Mouse (Mus musculus) bone marrow, adult 2 months (tissue): Measurements from ENCODE around the gene Ppfia1. TPM values are rescaled to one million over a fixed set of nuclear protein-coding genes. Genes with fewer than 3 reads are reported as not detected.

Experiments used
- H3K27ac ChIP-seq: fragments of 200-500 bp; 2 replicates; pipeline ENCODE4 v1.5.1; 2012; ENCODE audit warnings: low read depth, mild to moderate bottlenecking, control low read depth, inconsistent platforms, low read length; ENCODE audit not compliant: control insufficient read depth, poor library complexity, insufficient read depth
- H3K4me1 ChIP-seq: fragments of 200-500 bp; 2 replicates; pipeline ENCODE4 v1.6.1; 2011; ENCODE audit warnings: low read length; ENCODE audit not compliant: control insufficient read depth, insufficient read depth
- H3K4me3 ChIP-seq: fragments of 200-500 bp; replicated peaks from 2 replicates; pipeline ENCODE3; 2011; ENCODE audit warnings: mild to moderate bottlenecking, low read depth, low read length, control low read depth; ENCODE audit not compliant: control insufficient read depth
- CTCF ChIP-seq: fragments of 200-500 bp; IDR thresholded peaks from 2 replicates; pipeline ENCODE4 v1.5.1; 2011; ENCODE audit warnings: low read length, control low read depth; ENCODE audit not compliant: control insufficient read depth, insufficient read depth
- POLR2A ChIP-seq: fragments of 200-500 bp; IDR thresholded peaks from 2 replicates; pipeline ENCODE4 v1.6.1; 2011; ENCODE audit warnings: low read depth, mild to moderate bottlenecking, control low read depth, low read length, borderline replicate concordance; ENCODE audit not compliant: control insufficient read depth
- WGBS: fragments of 180-500 bp; shearing (Covaris S2); methylation state at CpG from one replicate; pipeline ENCODE4 v1.1.7; 2018; 5-methylcytosine and 5-hydroxymethylcytosine counted together
- polyA plus RNA-seq: library from polyadenylated mRNA; stranded (reverse); fragments of >200 nt; gene quantifications from 2 replicates; pipeline ENCODE4 v1.2.4, GENCODE M21; 2011; ENCODE audit warnings: low replicate concordance; ENCODE audit not compliant: missing spikeins, insufficient read depth, insufficient read length

Gene Ppfia1
- polyA plus RNA-seq, 1 experiment: 32.8 TPM

- WGBS: 13% methylated on average over 1 of the region's 1 CpGs
- Histone ChIP-seq H3K4me3 (no peak overlapping the region), H3K4me1 (peaks cover 1% of the 10 kb centered on the region; the same call in 1 of the 2 replicates), H3K27ac (peak overlapping the region; percentile 34; the same call in 1 of the 2 replicates)
- TF ChIP-seq CTCF: no peak
- TF ChIP-seq POLR2A: no peak
Observed at GRCm38 (mm10) chr7:144492931-144493330, 60.6 kb downstream of the Ppfia1 start.

DNA sequence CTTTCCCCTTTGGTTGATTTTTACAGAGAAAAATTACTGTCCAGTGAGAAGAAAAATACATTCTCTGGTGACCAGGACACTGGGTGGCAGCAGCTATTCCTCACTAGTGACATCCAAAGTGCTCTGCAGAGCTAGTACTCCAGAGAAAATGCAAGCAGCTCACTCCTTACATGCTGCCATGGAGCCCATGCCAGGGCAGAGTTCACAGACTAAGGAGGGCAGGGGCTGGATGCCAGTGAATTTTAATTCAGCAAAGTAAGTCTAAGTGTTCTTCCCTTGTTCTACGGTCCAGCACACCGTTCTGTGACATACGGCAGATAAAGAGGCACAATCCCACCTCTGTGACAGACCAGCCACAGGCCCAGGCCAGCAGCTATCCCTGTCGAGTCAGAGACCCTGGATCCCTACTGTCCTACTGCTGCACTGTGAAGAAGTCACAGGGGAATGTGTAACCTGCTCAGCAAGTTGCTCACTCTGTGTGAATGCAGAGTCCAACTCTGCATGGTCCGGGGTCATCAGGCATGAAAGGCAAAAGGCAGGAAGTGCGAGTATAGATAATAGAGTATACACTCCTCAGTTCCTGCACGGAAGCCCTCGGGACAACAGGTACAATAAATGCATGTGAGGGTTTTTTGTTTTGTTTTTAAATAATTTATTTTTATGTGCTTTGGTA lies 63.2 kb downstream of the Ppfia1 start:
- Histone ChIP-seq H3K4me3 (no peak overlapping the region), H3K4me1 (peaks cover 1% of the 10 kb centered on the region; the same call in 1 of the 2 replicates), H3K27ac (no peak overlapping the region)
- 79% methylated on average over 8 of the region's 8 CpGs for WGBS
- TF ChIP-seq CTCF (no peak), POLR2A (no peak)

GRCm38 (mm10) chr7:144489067-144489774 lies 64.3 kb downstream of the Ppfia1 start:
- Histone ChIP-seq H3K27ac (no peak overlapping the region), H3K4me3 (no peak overlapping the region), H3K4me1 (peaks cover 1% of the 10 kb centered on the region; the same call in 1 of the 2 replicates)
- 20% methylated on average over 6 of the region's 6 CpGs for WGBS
- no peak for TF ChIP-seq CTCF
- TF ChIP-seq POLR2A: no peak

DNA sequence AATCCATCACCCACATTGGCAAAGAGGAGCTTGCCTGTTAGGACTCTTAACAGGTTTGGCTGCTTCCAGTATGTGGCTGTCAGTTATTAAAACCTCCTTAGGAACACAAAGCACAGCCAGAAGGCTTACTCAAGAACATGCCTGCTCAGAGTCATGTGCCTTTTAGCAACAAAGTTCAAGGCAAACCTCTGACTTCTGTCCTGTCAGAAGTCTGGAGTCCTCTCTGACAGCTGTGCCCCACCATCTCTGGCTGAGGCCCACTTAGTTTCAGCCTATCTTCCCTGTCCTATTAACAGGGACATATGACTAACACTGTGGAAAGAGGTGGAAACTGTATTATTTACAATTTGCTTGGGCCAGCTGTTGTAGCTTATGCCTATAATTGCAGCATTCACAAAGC lies 73.2 kb downstream of the Ppfia1 start:
- Histone ChIP-seq H3K27ac (no peak overlapping the region), H3K4me3 (no peak overlapping the region), H3K4me1 (no peaks in the 10 kb centered on the region)
- TF ChIP-seq POLR2A: no peak
- TF ChIP-seq CTCF: no peak

- WGBS: 90% methylated on average over 1 of the region's 1 CpGs
- no peak for TF ChIP-seq POLR2A
- no peak for TF ChIP-seq CTCF
- Histone ChIP-seq H3K4me1 (no peaks in the 10 kb centered on the region), H3K27ac (no peak overlapping the region), H3K4me3 (no peak overlapping the region)
Observed at GRCm38 (mm10) chr7:144479569-144479968, 74.0 kb downstream of the Ppfia1 start.

- no peak overlapping the region for H3K27ac ChIP-seq
- TF ChIP-seq CTCF (no peak), POLR2A (no peak)
- no peak overlapping the region for H3K4me3 ChIP-seq
- 84% methylated on average over 3 of the region's 3 CpGs for WGBS
- no peaks in the 10 kb centered on the region for H3K4me1 ChIP-seq
Observed at GRCm38 (mm10) chr7:144475741-144476140, 77.8 kb downstream of the Ppfia1 start.

GRCm38 (mm10) chr7:144473486-144473885 lies 80.0 kb downstream of the Ppfia1 start:
- TF ChIP-seq CTCF: no peak
- TF ChIP-seq POLR2A: no peak
- H3K4me3 ChIP-seq: no peak overlapping the region
- WGBS: 74% methylated on average over 4 of the region's 4 CpGs
- H3K27ac ChIP-seq: no peak overlapping the region
- no peaks in the 10 kb centered on the region for H3K4me1 ChIP-seq

DNA sequence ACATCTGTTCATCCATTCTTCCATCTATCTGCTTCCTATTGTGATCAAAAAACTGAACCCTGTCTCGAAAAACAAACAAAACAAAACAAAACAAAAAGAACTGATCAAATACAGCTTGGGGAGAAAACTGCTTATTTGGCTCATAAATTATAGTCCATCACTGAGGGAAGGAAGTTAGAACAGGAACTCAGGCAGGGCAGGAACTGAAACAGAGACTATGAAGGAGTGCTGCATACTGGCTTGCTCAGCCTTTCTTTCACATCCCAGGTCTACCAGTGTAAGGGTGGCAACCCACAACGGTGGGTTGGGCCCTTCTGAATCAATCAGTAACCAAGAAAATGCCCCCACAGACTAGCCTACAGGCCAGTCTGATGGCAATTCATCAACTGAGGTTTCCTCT lies 82.4 kb downstream of the Ppfia1 start:
- 53% methylated on average over 2 of the region's 2 CpGs for WGBS
- H3K27ac ChIP-seq: no peak overlapping the region
- TF ChIP-seq CTCF: no peak
- no peak for TF ChIP-seq POLR2A
- H3K4me1 ChIP-seq: no peaks in the 10 kb centered on the region
- H3K4me3 ChIP-seq: no peak overlapping the region
